Mouse (Mus musculus): ENCODE results near the gene Pias1. TPM values are rescaled to one million over a fixed set of nuclear protein-coding genes. Genes with fewer than 3 reads are reported as not detected.

Gene Pias1
- polyA plus RNA-seq, 1 experiment from 2014 or later: 66.2 TPM

- no peaks in the 10 kb centered on the region for H3K9me3 ChIP-seq
- peaks cover 21% of the 10 kb centered on the region for H3K4me1 ChIP-seq
- WGBS: 4% methylated on average over 17 of the region's 17 CpGs
- peak overlapping the region; percentile 85 for H3K4me2 ChIP-seq
- no peaks in the 10 kb centered on the region for H3K27me3 ChIP-seq (replicated peaks)
- H3K4me3 ChIP-seq: peak overlapping the region; percentile 100
- peak; percentile 48 for ATAC-seq (replicated peaks)
- no peaks in the 10 kb centered on the region for H3K36me3 ChIP-seq (replicated peaks)
- peak overlapping the region; percentile 79 for H3K9ac ChIP-seq
- H3K27ac ChIP-seq: peak overlapping the region; percentile 97
These were observed 8.1 kb downstream of the Pias1 start for GRCm38 (mm10) chr9:62979461-62980161.

GRCm38 (mm10) chr9:62977152-62977551 lies 10.6 kb downstream of the Pias1 start:
- no peak for ATAC-seq (replicated peaks)
- no peaks in the 10 kb centered on the region for H3K9me3 ChIP-seq
- no peak overlapping the region for H3K4me3 ChIP-seq
- H3K9ac ChIP-seq: no peak overlapping the region
- H3K4me1 ChIP-seq: peaks cover 21% of the 10 kb centered on the region
- WGBS: 50% methylated on average over 4 of the region's 4 CpGs
- no peaks in the 10 kb centered on the region for H3K27me3 ChIP-seq (replicated peaks)
- no peak overlapping the region for H3K27ac ChIP-seq
- H3K36me3 ChIP-seq (replicated peaks): no peaks in the 10 kb centered on the region
- H3K4me2 ChIP-seq: no peak overlapping the region

GRCm38 (mm10) chr9:62975830-62976229 lies 11.9 kb downstream of the Pias1 start:
- Histone ChIP-seq H3K27me3 (replicated peaks) (no peaks in the 10 kb centered on the region), H3K9me3 (no peaks in the 10 kb centered on the region), H3K4me2 (no peak overlapping the region), H3K27ac (no peak overlapping the region), H3K36me3 (replicated peaks) (no peaks in the 10 kb centered on the region), H3K9ac (no peak overlapping the region), H3K4me3 (no peak overlapping the region), H3K4me1 (peaks cover 18% of the 10 kb centered on the region)
- no peak for ATAC-seq (replicated peaks)
- 8% methylated on average over 2 of the region's 2 CpGs for WGBS

- peaks cover 17% of the 10 kb centered on the region for H3K4me1 ChIP-seq
- no peak overlapping the region for H3K4me2 ChIP-seq
- H3K27ac ChIP-seq: no peak overlapping the region
- H3K4me3 ChIP-seq: no peak overlapping the region
- WGBS: 99% methylated on average over 2 of the region's 2 CpGs
- no peaks in the 10 kb centered on the region for H3K27me3 ChIP-seq (replicated peaks)
- no peaks in the 10 kb centered on the region for H3K9me3 ChIP-seq
- H3K36me3 ChIP-seq (replicated peaks): no peaks in the 10 kb centered on the region
- no peak overlapping the region for H3K9ac ChIP-seq
- ATAC-seq (replicated peaks): no peak
These were observed 13.3 kb downstream of the Pias1 start for GRCm38 (mm10) chr9:62974439-62974838.

- no peak overlapping the region for H3K4me3 ChIP-seq
These were observed 15.5 kb downstream of the Pias1 start for GRCm38 (mm10) chr9:62972073-62972745.

GRCm38 (mm10) chr9:62970345-62970744 lies 17.4 kb downstream of the Pias1 start:
- Histone ChIP-seq H3K27me3 (replicated peaks) (no peaks in the 10 kb centered on the region), H3K36me3 (replicated peaks) (no peaks in the 10 kb centered on the region), H3K9me3 (no peaks in the 10 kb centered on the region), H3K9ac (no peak overlapping the region), H3K4me2 (no peak overlapping the region), H3K4me1 (no peaks in the 10 kb centered on the region), H3K27ac (no peak overlapping the region), H3K4me3 (no peak overlapping the region)
- no peak for ATAC-seq (replicated peaks)

More at GRCm38 (mm10) chr9:62972073-62972745, 15.5 kb downstream of the Pias1 start:
- ATAC-seq (replicated peaks): no peak
- H3K9me3 ChIP-seq: no peaks in the 10 kb centered on the region
- H3K36me3 ChIP-seq (replicated peaks): no peaks in the 10 kb centered on the region
- no peaks in the 10 kb centered on the region for H3K27me3 ChIP-seq (replicated peaks)
- H3K27ac ChIP-seq: no peak overlapping the region
- H3K4me1 ChIP-seq: peaks cover 3% of the 10 kb centered on the region; the same call in 1 of the 2 replicates
- no peak overlapping the region for H3K9ac ChIP-seq
- WGBS: 45% methylated on average over 10 of the region's 10 CpGs
- no peak overlapping the region for H3K4me2 ChIP-seq

GRCm38 (mm10) chr9:62966018-62966417 lies 21.7 kb downstream of the Pias1 start:
- H3K27me3 ChIP-seq (replicated peaks): no peaks in the 10 kb centered on the region
- H3K36me3 ChIP-seq (replicated peaks): no peaks in the 10 kb centered on the region
- no peak for ATAC-seq (replicated peaks)
- H3K9ac ChIP-seq: no peak overlapping the region
- H3K4me2 ChIP-seq: no peak overlapping the region
- H3K27ac ChIP-seq: no peak overlapping the region
- H3K4me3 ChIP-seq: no peak overlapping the region
- H3K9me3 ChIP-seq: no peaks in the 10 kb centered on the region
- WGBS: 97% methylated on average over 3 of the region's 3 CpGs
- H3K4me1 ChIP-seq: no peaks in the 10 kb centered on the region

GRCm38 (mm10) chr9:62952713-62953112 lies 35.0 kb downstream of the Pias1 start:
- ATAC-seq (replicated peaks): no peak
- H3K4me2 ChIP-seq: no peak overlapping the region
- H3K9me3 ChIP-seq: no peaks in the 10 kb centered on the region
- H3K9ac ChIP-seq: no peak overlapping the region
- H3K4me1 ChIP-seq: no peaks in the 10 kb centered on the region
- H3K27me3 ChIP-seq (replicated peaks): no peaks in the 10 kb centered on the region
- no peak overlapping the region for H3K27ac ChIP-seq
- no peak overlapping the region for H3K4me3 ChIP-seq
- H3K36me3 ChIP-seq (replicated peaks): 0 out of 2 replicates have a peak, but pooled peaks cover 8% of the 10 kb centered on the region

- no peak for ATAC-seq (replicated peaks)
- H3K9ac ChIP-seq: no peak overlapping the region
- no peaks in the 10 kb centered on the region for H3K36me3 ChIP-seq (replicated peaks)
- H3K9me3 ChIP-seq: no peaks in the 10 kb centered on the region
- H3K27ac ChIP-seq: no peak overlapping the region
- no peak overlapping the region for H3K4me3 ChIP-seq
- no peaks in the 10 kb centered on the region for H3K4me1 ChIP-seq
- H3K4me2 ChIP-seq: no peak overlapping the region
- no peaks in the 10 kb centered on the region for H3K27me3 ChIP-seq (replicated peaks)
- WGBS: 95% methylated on average over 6 of the region's 6 CpGs
These were observed 42.4 kb downstream of the Pias1 start for GRCm38 (mm10) chr9:62945346-62945745.

- Histone ChIP-seq H3K4me1 (no peaks in the 10 kb centered on the region), H3K4me3 (no peak overlapping the region), H3K27me3 (replicated peaks) (no peaks in the 10 kb centered on the region), H3K9ac (no peak overlapping the region), H3K27ac (no peak overlapping the region), H3K4me2 (no peak overlapping the region), H3K9me3 (no peaks in the 10 kb centered on the region), H3K36me3 (replicated peaks) (no peaks in the 10 kb centered on the region)
- ATAC-seq (replicated peaks): no peak
- 96% methylated on average over 1 of the region's 1 CpGs for WGBS
These were observed 43.7 kb downstream of the Pias1 start for GRCm38 (mm10) chr9:62944063-62944462.

- no peak overlapping the region for H3K27ac ChIP-seq
- WGBS: 78% methylated on average over 3 of the region's 3 CpGs
These were observed 46.8 kb downstream of the Pias1 start for GRCm38 (mm10) chr9:62940966-62941365.

GRCm38 (mm10) chr9:62935854-62936253 lies 51.9 kb downstream of the Pias1 start:
- Histone ChIP-seq H3K9me3 (no peaks in the 10 kb centered on the region), H3K36me3 (replicated peaks) (no peaks in the 10 kb centered on the region), H3K27me3 (replicated peaks) (no peaks in the 10 kb centered on the region), H3K4me1 (peaks cover 3% of the 10 kb centered on the region; the same call in 1 of the 2 replicates), H3K4me3 (no peak overlapping the region), H3K9ac (no peak overlapping the region), H3K27ac (no peak overlapping the region), H3K4me2 (no peak overlapping the region)
- no peak for ATAC-seq (replicated peaks)
- WGBS: 76% methylated on average over 5 of the region's 5 CpGs

More at GRCm38 (mm10) chr9:62940966-62941365, 46.8 kb downstream of the Pias1 start:
- Histone ChIP-seq H3K4me1 (peaks cover 3% of the 10 kb centered on the region; the same call in 1 of the 2 replicates), H3K27me3 (replicated peaks) (no peaks in the 10 kb centered on the region), H3K9me3 (no peaks in the 10 kb centered on the region), H3K9ac (no peak overlapping the region), H3K4me3 (no peak overlapping the region), H3K36me3 (replicated peaks) (no peaks in the 10 kb centered on the region), H3K4me2 (no peak overlapping the region)
- ATAC-seq (replicated peaks): no peak

All from midbrain, embryonic 15.5 days (tissue).